Mouse (Mus musculus): Measurements from ENCODE around the gene Akap6. TPM values are rescaled to one million over a fixed set of nuclear protein-coding genes. Genes with fewer than 3 reads are reported as not detected.

The Akap6 gene
- polyA plus RNA-seq, 1 experiment from 2014 or later: 13.3 TPM

- Histone ChIP-seq H3K4me3 (ENCODE audit: low read depth, low read length) (no peak overlapping the region), H3K27me3 (replicated peaks; ENCODE audit: control insufficient read depth, insufficient read depth, low read length) (no peaks in the 10 kb centered on the region), H3K9ac (ENCODE audit: low read length) (no peak overlapping the region), H3K4me2 (ENCODE audit: low read length) (no peak overlapping the region), H3K27ac (ENCODE audit: low read depth, low read length) (no peak overlapping the region), H3K4me1 (ENCODE audit: control insufficient read depth, insufficient read depth, low read length) (no peaks in the 10 kb centered on the region), H3K9me3 (replicated peaks; ENCODE audit: control insufficient read depth, low read length) (no peaks in the 10 kb centered on the region), H3K36me3 (ENCODE audit: control insufficient read depth, insufficient read depth, low read length) (no peaks in the 10 kb centered on the region)
- DNase-seq (ENCODE audit: low spot score) (no peak), ATAC-seq (no peak)
- 83% methylated on average over 1 of the region's 1 CpGs for WGBS
These were observed 156.9 kb downstream of the Akap6 start for GRCm38 (mm10) chr12:52856104-52856503.

GRCm38 (mm10) chr12:52857306-52857705 lies 158.1 kb downstream of the Akap6 start:
- Histone ChIP-seq H3K9ac (ENCODE audit: low read length) (no peak overlapping the region), H3K4me2 (ENCODE audit: low read length) (no peak overlapping the region), H3K27me3 (replicated peaks; ENCODE audit: control insufficient read depth, insufficient read depth, low read length) (no peaks in the 10 kb centered on the region), H3K4me1 (ENCODE audit: control insufficient read depth, insufficient read depth, low read length) (no peaks in the 10 kb centered on the region), H3K27ac (ENCODE audit: low read depth, low read length) (no peak overlapping the region), H3K9me3 (replicated peaks; ENCODE audit: control insufficient read depth, low read length) (no peaks in the 10 kb centered on the region), H3K4me3 (ENCODE audit: low read depth, low read length) (no peak overlapping the region), H3K36me3 (ENCODE audit: control insufficient read depth, insufficient read depth, low read length) (no peaks in the 10 kb centered on the region)
- 93% methylated on average over 4 of the region's 4 CpGs for WGBS
- ATAC-seq (no peak), DNase-seq (ENCODE audit: low spot score) (no peak)

- peaks cover 3% of the 10 kb centered on the region for H3K9me3 ChIP-seq (replicated peaks; ENCODE audit: control insufficient read depth, low read length)
- no peak overlapping the region for H3K9ac ChIP-seq (ENCODE audit: low read length)
- DNase-seq (ENCODE audit: low spot score) (no peak), ATAC-seq (no peak)
- H3K27me3 ChIP-seq (replicated peaks; ENCODE audit: control insufficient read depth, insufficient read depth, low read length): no peaks in the 10 kb centered on the region
- no peaks in the 10 kb centered on the region for H3K36me3 ChIP-seq (ENCODE audit: control insufficient read depth, insufficient read depth, low read length)
- H3K4me3 ChIP-seq (ENCODE audit: low read depth, low read length): no peak overlapping the region
- H3K27ac ChIP-seq (ENCODE audit: low read depth, low read length): no peak overlapping the region
- 69% methylated on average over 3 of the region's 3 CpGs for WGBS
- H3K4me2 ChIP-seq (ENCODE audit: low read length): no peak overlapping the region
- no peaks in the 10 kb centered on the region for H3K4me1 ChIP-seq (ENCODE audit: control insufficient read depth, insufficient read depth, low read length)
These were observed 162.7 kb downstream of the Akap6 start for GRCm38 (mm10) chr12:52861922-52862321.

GRCm38 (mm10) chr12:52868000-52868624 lies 168.9 kb downstream of the Akap6 start:
- Histone ChIP-seq H3K9ac (ENCODE audit: low read length) (no peak overlapping the region), H3K36me3 (ENCODE audit: control insufficient read depth, insufficient read depth, low read length) (no peaks in the 10 kb centered on the region), H3K4me3 (ENCODE audit: low read depth, low read length) (no peak overlapping the region), H3K27me3 (replicated peaks; ENCODE audit: control insufficient read depth, insufficient read depth, low read length) (no peaks in the 10 kb centered on the region), H3K9me3 (replicated peaks; ENCODE audit: control insufficient read depth, low read length) (peaks cover 3% of the 10 kb centered on the region), H3K27ac (ENCODE audit: low read depth, low read length) (no peak overlapping the region), H3K4me1 (ENCODE audit: control insufficient read depth, insufficient read depth, low read length) (no peaks in the 10 kb centered on the region), H3K4me2 (ENCODE audit: low read length) (no peak overlapping the region)
- no peak for ATAC-seq
- 56% methylated on average over 8 of the region's 8 CpGs for WGBS
- no peak for DNase-seq (ENCODE audit: low spot score)

GRCm38 (mm10) chr12:52871604-52872003 lies 172.4 kb downstream of the Akap6 start:
- no peak for ATAC-seq
- 88% methylated on average over 3 of the region's 3 CpGs for WGBS
- H3K4me3 ChIP-seq (ENCODE audit: low read depth, low read length): no peak overlapping the region
- no peak overlapping the region for H3K4me2 ChIP-seq (ENCODE audit: low read length)
- H3K27me3 ChIP-seq (replicated peaks; ENCODE audit: control insufficient read depth, insufficient read depth, low read length): no peaks in the 10 kb centered on the region
- no peaks in the 10 kb centered on the region for H3K9me3 ChIP-seq (replicated peaks; ENCODE audit: control insufficient read depth, low read length)
- no peaks in the 10 kb centered on the region for H3K36me3 ChIP-seq (ENCODE audit: control insufficient read depth, insufficient read depth, low read length)
- H3K9ac ChIP-seq (ENCODE audit: low read length): no peak overlapping the region
- H3K27ac ChIP-seq (ENCODE audit: low read depth, low read length): no peak overlapping the region
- H3K4me1 ChIP-seq (ENCODE audit: control insufficient read depth, insufficient read depth, low read length): no peaks in the 10 kb centered on the region
- DNase-seq (ENCODE audit: low spot score): no peak

- H3K9me3 ChIP-seq (replicated peaks; ENCODE audit: control insufficient read depth, low read length): no peaks in the 10 kb centered on the region
- no peak for ATAC-seq
These were observed 175.2 kb downstream of the Akap6 start for GRCm38 (mm10) chr12:52874332-52874923.

GRCm38 (mm10) chr12:52876065-52876464 lies 176.9 kb downstream of the Akap6 start:
- Histone ChIP-seq H3K9me3 (replicated peaks; ENCODE audit: control insufficient read depth, low read length) (no peaks in the 10 kb centered on the region), H3K4me2 (ENCODE audit: low read length) (no peak overlapping the region), H3K36me3 (ENCODE audit: control insufficient read depth, insufficient read depth, low read length) (0 out of 2 replicates have a peak, but pooled peaks cover 1% of the 10 kb centered on the region), H3K4me1 (ENCODE audit: control insufficient read depth, insufficient read depth, low read length) (peaks cover 2% of the 10 kb centered on the region; the same call in 1 of the 2 replicates), H3K27ac (ENCODE audit: low read depth, low read length) (no peak overlapping the region), H3K9ac (ENCODE audit: low read length) (no peak overlapping the region), H3K4me3 (ENCODE audit: low read depth, low read length) (no peak overlapping the region), H3K27me3 (replicated peaks; ENCODE audit: control insufficient read depth, insufficient read depth, low read length) (no peaks in the 10 kb centered on the region)
- peak; percentile 45 for DNase-seq (ENCODE audit: low spot score)
- WGBS: 31% methylated on average over 4 of the region's 4 CpGs
- ATAC-seq: 0 out of 2 replicates have a peak, but pooled peaks have one; percentile 44

More at GRCm38 (mm10) chr12:52874332-52874923, 175.2 kb downstream of the Akap6 start:
- Histone ChIP-seq H3K36me3 (ENCODE audit: control insufficient read depth, insufficient read depth, low read length) (no peaks in the 10 kb centered on the region), H3K4me1 (ENCODE audit: control insufficient read depth, insufficient read depth, low read length) (peaks cover 2% of the 10 kb centered on the region; the same call in 1 of the 2 replicates), H3K27ac (ENCODE audit: low read depth, low read length) (no peak overlapping the region), H3K27me3 (replicated peaks; ENCODE audit: control insufficient read depth, insufficient read depth, low read length) (no peaks in the 10 kb centered on the region), H3K4me2 (ENCODE audit: low read length) (no peak overlapping the region), H3K4me3 (ENCODE audit: low read depth, low read length) (no peak overlapping the region), H3K9ac (ENCODE audit: low read length) (no peak overlapping the region)
- 92% methylated on average over 9 of the region's 9 CpGs for WGBS
- DNase-seq (ENCODE audit: low spot score): no peak

- H3K9ac ChIP-seq (ENCODE audit: low read length): no peak overlapping the region
- 74% methylated on average over 8 of the region's 8 CpGs for WGBS
- peaks cover 2% of the 10 kb centered on the region; the same call in 1 of the 2 replicates for H3K4me1 ChIP-seq (ENCODE audit: control insufficient read depth, insufficient read depth, low read length)
- no peak overlapping the region for H3K27ac ChIP-seq (ENCODE audit: low read depth, low read length)
- H3K36me3 ChIP-seq (ENCODE audit: control insufficient read depth, insufficient read depth, low read length): 0 out of 2 replicates have a peak, but pooled peaks cover 3% of the 10 kb centered on the region
- DNase-seq (ENCODE audit: low spot score): no peak
- no peak overlapping the region for H3K4me3 ChIP-seq (ENCODE audit: low read depth, low read length)
- no peak overlapping the region for H3K4me2 ChIP-seq (ENCODE audit: low read length)
- ATAC-seq: no peak
- no peaks in the 10 kb centered on the region for H3K27me3 ChIP-seq (replicated peaks; ENCODE audit: control insufficient read depth, insufficient read depth, low read length)
- no peaks in the 10 kb centered on the region for H3K9me3 ChIP-seq (replicated peaks; ENCODE audit: control insufficient read depth, low read length)
These were observed 178.0 kb downstream of the Akap6 start for GRCm38 (mm10) chr12:52876978-52877769.

Data from forebrain, embryonic 14.5 days (tissue).